Mouse (Mus musculus) hindbrain, embryonic 14.5 days (tissue): ENCODE measurements around the gene Gpc6. TPM values are rescaled to one million over a fixed set of nuclear protein-coding genes. Genes with fewer than 3 reads are reported as not detected.
A peak's percentile ranks its signal among the peaks of the same experiment; 100 is the strongest.

ENCODE experiments used
- ATAC-seq: fragments of 200-750 bp; cut with Nextera tagmentation; 2 replicates; pipeline ENCODE4 v1.8.0; 2017; ENCODE audit warnings: moderate number of reproducible peaks, mild to moderate bottlenecking, moderate TSS enrichment, moderate library complexity; ENCODE audit not compliant: low FRiP score
- DNase-seq: peaks from one replicate; pipeline ENCODE4 v3.0.0-alpha.2; 2015; ENCODE audit warnings: low spot score
- H3K27ac ChIP-seq: fragments of 300-500 bp; sonication (generic); 2 replicates; pipeline ENCODE4 v1.5.1; 2014; ENCODE audit warnings: mild to moderate bottlenecking, moderate library complexity
- H3K27me3 ChIP-seq: fragments of 300-500 bp; sonication (generic); 2 replicates; pipeline ENCODE4 v1.6.1; 2014; ENCODE audit warnings: mild to moderate bottlenecking, low read length, mixed read lengths; ENCODE audit not compliant: control insufficient read depth, insufficient read depth
- H3K36me3 ChIP-seq: fragments of 300-500 bp; sonication (generic); replicated peaks from 2 replicates; pipeline ENCODE4 v1.6.1; 2014; ENCODE audit not compliant: control insufficient read depth, insufficient read depth
- H3K4me1 ChIP-seq: fragments of 300-500 bp; sonication (generic); replicated peaks from 2 replicates; pipeline ENCODE4 v1.6.1; 2014; ENCODE audit warnings: antibody characterized with exemption, low read length, mixed read lengths; ENCODE audit not compliant: control insufficient read depth, insufficient read depth
- H3K4me2 ChIP-seq: fragments of 300-500 bp; sonication (generic); replicated peaks from 2 replicates; pipeline ENCODE4 v1.6.1; 2014; ENCODE audit warnings: mild to moderate bottlenecking, moderate library complexity
- H3K4me3 ChIP-seq: fragments of 300-500 bp; sonication (generic); replicated peaks from 2 replicates; pipeline ENCODE4 v1.5.1; 2014; ENCODE audit warnings: mild to moderate bottlenecking, low read length
- H3K9ac ChIP-seq: fragments of 300-500 bp; sonication (generic); 2 replicates; pipeline ENCODE4 v1.6.1; 2014
- H3K9me3 ChIP-seq: fragments of 300-500 bp; sonication (generic); 2 replicates; pipeline ENCODE4 v1.6.1; 2016; ENCODE audit warnings: low read length; ENCODE audit not compliant: control insufficient read depth
- WGBS: fragments of 180-500 bp; shearing (Covaris S2); extraction: QIAGEN DNeasy Blood & Tissue Kit; methylation state at CpG from one replicate; pipeline ENCODE4 v1.1.7; 2014; 5-methylcytosine and 5-hydroxymethylcytosine counted together
- polyA plus RNA-seq: library from polyadenylated mRNA; unstranded; fragments of >200 nt; fragmentation: Nextera tagmentation; extraction: Ambion mirVana; gene quantifications from 2 replicates; pipeline ENCODE4 v1.2.1, GENCODE M21; 2014

Gene Gpc6
- polyA plus RNA-seq, 1 experiment from 2014 or later: 18.6 TPM

GRCm38 (mm10) chr14:117487161-117487754, 562.1 kb downstream of the Gpc6 start:
- no peaks in the 10 kb centered on the region for H3K27me3 ChIP-seq
- H3K4me1 ChIP-seq: 0 out of 2 replicates have a peak, but pooled peaks cover 11% of the 10 kb centered on the region
- WGBS: 68% methylated on average over 4 of the region's 4 CpGs
- DNase-seq (no peak), ATAC-seq (no peak; the same call in 1 of the 2 replicates)
- H3K36me3 ChIP-seq: no peaks in the 10 kb centered on the region
- no peak overlapping the region for H3K9ac ChIP-seq
- H3K4me2 ChIP-seq: no peak overlapping the region
- no peaks in the 10 kb centered on the region for H3K9me3 ChIP-seq
- no peak overlapping the region for H3K4me3 ChIP-seq
- no peak overlapping the region for H3K27ac ChIP-seq

DNA sequence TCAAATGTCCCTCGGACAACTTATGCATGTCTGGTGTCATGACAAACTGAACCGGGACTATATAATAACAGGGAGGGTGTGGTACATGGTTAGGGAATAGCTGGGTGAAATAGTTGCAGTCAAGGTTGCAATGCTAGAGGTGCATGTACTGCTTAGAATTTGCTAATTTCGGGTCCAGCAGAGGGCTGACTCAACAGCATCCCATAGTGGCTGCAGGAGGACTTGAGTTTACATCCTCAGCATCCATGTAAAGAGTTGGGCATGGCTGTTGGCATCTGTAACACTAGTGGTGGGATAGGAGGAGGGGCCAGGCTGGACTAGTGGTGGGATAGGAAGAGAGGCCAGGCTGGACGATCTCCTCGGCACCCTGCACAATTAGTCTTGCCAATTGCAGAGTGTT, 565.4 kb downstream of the Gpc6 start:
- no peak overlapping the region for H3K27ac ChIP-seq
- no peaks in the 10 kb centered on the region for H3K27me3 ChIP-seq
- no peak overlapping the region for H3K4me3 ChIP-seq
- 0 out of 2 replicates have a peak, but pooled peaks cover 11% of the 10 kb centered on the region for H3K4me1 ChIP-seq
- peak; percentile 43; the same call in 1 of the 2 replicates for ATAC-seq
- H3K9me3 ChIP-seq: no peaks in the 10 kb centered on the region
- DNase-seq: no peak
- no peaks in the 10 kb centered on the region for H3K36me3 ChIP-seq
- H3K4me2 ChIP-seq: no peak overlapping the region
- no peak overlapping the region for H3K9ac ChIP-seq
- 79% methylated on average over 5 of the region's 5 CpGs for WGBS

DNA sequence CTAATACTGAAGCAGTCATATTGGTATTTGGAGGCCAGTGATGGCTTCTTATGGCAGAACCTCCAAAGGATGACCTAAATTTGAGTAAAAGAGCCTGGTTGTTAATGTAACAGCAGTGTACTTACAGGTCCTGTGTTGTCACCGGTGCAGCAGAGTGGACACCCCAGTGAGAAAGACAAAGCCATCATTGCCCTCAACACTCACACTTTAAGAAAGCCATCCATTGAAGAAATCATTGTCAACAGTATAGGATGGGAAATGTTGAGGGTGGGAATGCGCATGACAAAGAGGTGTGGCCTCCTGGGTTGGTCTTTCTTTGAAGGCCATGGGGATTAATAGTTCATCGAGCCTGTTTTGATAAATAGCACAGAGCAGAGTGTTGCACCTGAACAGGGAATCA, 570.0 kb downstream of the Gpc6 start:
- Histone ChIP-seq H3K27me3 (no peaks in the 10 kb centered on the region), H3K36me3 (no peaks in the 10 kb centered on the region), H3K9ac (no peak overlapping the region), H3K9me3 (no peaks in the 10 kb centered on the region), H3K27ac (no peak overlapping the region), H3K4me3 (no peak overlapping the region), H3K4me1 (0 out of 2 replicates have a peak, but pooled peaks cover 3% of the 10 kb centered on the region), H3K4me2 (no peak overlapping the region)
- DNase-seq (no peak), ATAC-seq (no peak)
- 58% methylated on average over 3 of the region's 3 CpGs for WGBS

DNA sequence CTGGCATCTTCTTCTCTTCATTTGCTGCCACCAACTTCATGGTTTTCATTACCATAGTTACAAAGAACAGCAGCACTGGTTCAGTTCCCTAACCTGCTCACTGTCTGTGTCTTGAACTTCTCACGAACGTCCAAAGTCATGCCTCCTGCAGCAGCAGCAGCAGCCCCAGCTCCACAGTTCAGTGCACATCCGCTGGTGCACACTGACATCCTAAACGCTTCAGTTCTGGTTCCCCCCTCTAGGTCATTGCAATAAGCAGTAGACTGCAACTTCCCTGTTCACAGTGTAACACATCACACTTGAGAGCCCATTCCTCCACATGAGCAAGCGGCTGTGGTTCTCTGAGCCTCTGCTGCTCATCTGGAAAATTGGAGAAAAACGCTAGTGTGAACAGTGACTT, 573.7 kb downstream of the Gpc6 start:
- Histone ChIP-seq H3K27ac (no peak overlapping the region), H3K36me3 (no peaks in the 10 kb centered on the region), H3K4me2 (no peak overlapping the region), H3K4me1 (no peaks in the 10 kb centered on the region), H3K9me3 (no peaks in the 10 kb centered on the region), H3K27me3 (no peaks in the 10 kb centered on the region), H3K9ac (no peak overlapping the region), H3K4me3 (no peak overlapping the region)
- no peak for DNase-seq
- ATAC-seq: no peak
- 73% methylated on average over 6 of the region's 6 CpGs for WGBS

GRCm38 (mm10) chr14:117499354-117499753, 574.2 kb downstream of the Gpc6 start:
- DNase-seq (no peak), ATAC-seq (no peak)
- no peak overlapping the region for H3K9ac ChIP-seq
- no peak overlapping the region for H3K4me3 ChIP-seq
- no peaks in the 10 kb centered on the region for H3K4me1 ChIP-seq
- 63% methylated on average over 4 of the region's 4 CpGs for WGBS
- H3K4me2 ChIP-seq: no peak overlapping the region
- no peaks in the 10 kb centered on the region for H3K36me3 ChIP-seq
- H3K27ac ChIP-seq: no peak overlapping the region
- H3K27me3 ChIP-seq: no peaks in the 10 kb centered on the region
- no peaks in the 10 kb centered on the region for H3K9me3 ChIP-seq

DNA sequence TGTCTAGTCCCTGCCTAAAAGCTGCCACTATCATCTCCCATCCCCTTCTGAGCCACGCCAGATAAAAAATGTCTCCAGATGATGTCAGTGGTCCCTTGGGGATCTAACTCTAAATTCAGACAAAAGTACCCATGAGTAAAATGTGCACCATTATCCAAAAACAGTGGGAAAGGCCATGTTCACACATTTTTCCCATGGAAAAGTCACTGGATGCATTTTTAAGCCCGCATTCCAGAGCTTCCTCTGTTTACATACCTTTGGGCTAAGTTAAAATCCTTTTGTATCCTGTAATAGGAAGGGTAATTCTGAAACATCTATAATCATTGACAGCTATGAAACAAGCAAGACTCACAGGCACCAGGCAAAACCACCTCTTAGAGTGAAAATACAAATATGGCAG, 589.7 kb downstream of the Gpc6 start:
- H3K9me3 ChIP-seq: no peaks in the 10 kb centered on the region
- no peak overlapping the region for H3K4me3 ChIP-seq
- H3K4me1 ChIP-seq: 0 out of 2 replicates have a peak, but pooled peaks cover 5% of the 10 kb centered on the region
- H3K4me2 ChIP-seq: no peak overlapping the region
- no peaks in the 10 kb centered on the region for H3K27me3 ChIP-seq
- H3K9ac ChIP-seq: no peak overlapping the region
- WGBS: 78% methylated on average over 2 of the region's 2 CpGs
- DNase-seq (no peak), ATAC-seq (no peak)
- no peak overlapping the region for H3K27ac ChIP-seq
- H3K36me3 ChIP-seq: no peaks in the 10 kb centered on the region

DNA sequence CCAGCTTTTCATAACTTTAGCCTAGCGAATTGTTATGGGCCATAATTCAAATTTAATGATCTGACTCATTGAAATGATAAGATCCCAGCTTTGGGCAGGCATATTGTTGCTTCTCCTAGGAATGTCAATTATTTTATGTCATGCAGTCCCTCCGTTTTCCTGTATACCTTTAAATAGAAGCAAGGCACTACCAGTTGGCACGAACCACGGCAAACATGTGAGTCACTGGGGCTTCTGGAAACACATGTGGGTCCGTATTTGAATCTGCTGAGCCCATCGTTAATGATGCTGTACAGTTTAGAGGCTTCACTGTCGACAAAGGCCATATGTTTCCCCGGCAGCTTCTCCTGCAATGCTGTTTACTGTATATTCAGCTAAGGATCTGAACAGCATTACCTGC, 594.5 kb downstream of the Gpc6 start:
- H3K27ac ChIP-seq: peak overlapping the region; percentile 54
- H3K4me2 ChIP-seq: no peak overlapping the region
- H3K4me1 ChIP-seq: 0 out of 2 replicates have a peak, but pooled peaks cover 7% of the 10 kb centered on the region
- no peaks in the 10 kb centered on the region for H3K9me3 ChIP-seq
- ATAC-seq: no peak
- WGBS: 58% methylated on average over 8 of the region's 8 CpGs
- H3K4me3 ChIP-seq: no peak overlapping the region
- DNase-seq: no peak
- H3K27me3 ChIP-seq: no peaks in the 10 kb centered on the region
- no peak overlapping the region for H3K9ac ChIP-seq
- H3K36me3 ChIP-seq: no peaks in the 10 kb centered on the region

GRCm38 (mm10) chr14:117520706-117521105, 595.6 kb downstream of the Gpc6 start:
- ATAC-seq: no peak
- no peaks in the 10 kb centered on the region for H3K36me3 ChIP-seq
- H3K9ac ChIP-seq: no peak overlapping the region
- H3K4me1 ChIP-seq: 0 out of 2 replicates have a peak, but pooled peaks cover 7% of the 10 kb centered on the region
- H3K27me3 ChIP-seq: no peaks in the 10 kb centered on the region
- no peak overlapping the region for H3K4me2 ChIP-seq
- no peak overlapping the region for H3K27ac ChIP-seq
- no peaks in the 10 kb centered on the region for H3K9me3 ChIP-seq
- DNase-seq: no peak
- WGBS: 91% methylated on average over 2 of the region's 2 CpGs
- no peak overlapping the region for H3K4me3 ChIP-seq

GRCm38 (mm10) chr14:117525133-117525532, 600.0 kb downstream of the Gpc6 start:
- Histone ChIP-seq H3K4me1 (no peaks in the 10 kb centered on the region), H3K4me3 (no peak overlapping the region), H3K9ac (no peak overlapping the region), H3K27ac (no peak overlapping the region), H3K9me3 (no peaks in the 10 kb centered on the region), H3K27me3 (no peaks in the 10 kb centered on the region), H3K36me3 (no peaks in the 10 kb centered on the region), H3K4me2 (no peak overlapping the region)
- no peak for DNase-seq
- 90% methylated on average over 6 of the region's 6 CpGs for WGBS
- ATAC-seq: no peak

DNA sequence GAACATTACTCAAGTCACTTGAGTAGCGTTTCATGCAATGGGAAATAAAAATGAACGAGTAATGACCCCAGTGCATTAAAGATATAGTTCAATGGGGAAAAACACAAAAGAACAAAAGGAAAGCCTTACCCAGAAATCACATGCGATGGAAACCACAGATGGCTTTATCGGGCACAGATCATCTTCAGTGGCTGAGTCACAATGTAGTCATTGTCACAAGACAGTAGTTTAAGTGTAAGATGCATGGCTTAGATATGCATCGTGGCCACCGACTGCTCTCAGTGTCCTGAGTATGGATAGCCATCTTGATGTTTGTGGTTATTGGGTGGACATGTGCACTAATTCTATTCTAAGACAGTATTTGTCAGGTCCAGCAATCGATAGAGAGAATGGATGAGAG, 601.9 kb downstream of the Gpc6 start:
- H3K9ac ChIP-seq: no peak overlapping the region
- 89% methylated on average over 7 of the region's 7 CpGs for WGBS
- H3K9me3 ChIP-seq: no peaks in the 10 kb centered on the region
- H3K4me1 ChIP-seq: no peaks in the 10 kb centered on the region
- H3K4me3 ChIP-seq: no peak overlapping the region
- DNase-seq (no peak), ATAC-seq (no peak)
- H3K27ac ChIP-seq: no peak overlapping the region
- no peaks in the 10 kb centered on the region for H3K27me3 ChIP-seq
- no peak overlapping the region for H3K4me2 ChIP-seq
- H3K36me3 ChIP-seq: no peaks in the 10 kb centered on the region
